Mouse (Mus musculus) liver, embryonic 16.5 days (tissue): ENCODE results near the gene Pde4dip. TPM values are rescaled to one million over a fixed set of nuclear protein-coding genes. Genes with fewer than 3 reads are reported as not detected.

Source experiments
- ATAC-seq: fragments of 200-750 bp; cut with Nextera tagmentation; 2 replicates; pipeline ENCODE4 v1.8.0; 2017; ENCODE audit warnings: low read depth, mild to moderate bottlenecking, moderate number of reproducible peaks, moderate library complexity
- H3K27ac ChIP-seq: fragments of 300-500 bp; sonication (generic); 2 replicates; pipeline ENCODE4 v1.5.1; 2014; ENCODE audit warnings: mild to moderate bottlenecking, low read length
- H3K27me3 ChIP-seq: fragments of 300-500 bp; sonication (generic); 2 replicates; pipeline ENCODE4 v1.6.1; 2014; ENCODE audit warnings: low read depth, low read length, mixed read lengths; ENCODE audit not compliant: control insufficient read depth, insufficient read depth
- H3K36me3 ChIP-seq: fragments of 300-500 bp; sonication (generic); 2 replicates; pipeline ENCODE4 v1.6.1; 2014; ENCODE audit warnings: mild to moderate bottlenecking; ENCODE audit not compliant: control insufficient read depth, insufficient read depth
- H3K4me1 ChIP-seq: fragments of 300-500 bp; sonication (generic); 2 replicates; pipeline ENCODE4 v1.6.1; 2014; ENCODE audit warnings: low read depth, low read length, mixed read lengths; ENCODE audit not compliant: control insufficient read depth
- H3K4me2 ChIP-seq: fragments of 300-500 bp; sonication (generic); 2 replicates; pipeline ENCODE4 v1.6.1; 2014; ENCODE audit warnings: low read depth, low read length, mixed read lengths
- H3K4me3 ChIP-seq: fragments of 300-500 bp; sonication (generic); 2 replicates; pipeline ENCODE4 v1.5.1; 2014; ENCODE audit warnings: low read depth, mild to moderate bottlenecking, low read length
- H3K9ac ChIP-seq: fragments of 300-500 bp; sonication (generic); 2 replicates; pipeline ENCODE4 v1.6.1; 2014; ENCODE audit warnings: low read depth, low read length
- H3K9me3 ChIP-seq: fragments of 300-500 bp; sonication (generic); replicated peaks from 2 replicates; pipeline ENCODE4 v1.6.1; 2016; ENCODE audit warnings: low read length; ENCODE audit not compliant: control insufficient read depth
- WGBS: fragments of 180-500 bp; shearing (Covaris S2); extraction: QIAGEN DNeasy Blood & Tissue Kit; methylation state at CpG from one replicate; pipeline ENCODE4 v1.1.7; 2014; ENCODE audit not compliant: insufficient replicate concordance; 5-methylcytosine and 5-hydroxymethylcytosine counted together
- polyA plus RNA-seq: library from polyadenylated mRNA; unstranded; fragments of >200 nt; fragmentation: Nextera tagmentation; extraction: Ambion mirVana; gene quantifications from 2 replicates; pipeline ENCODE4 v1.2.1, GENCODE M21; 2015

The Pde4dip gene
- polyA plus RNA-seq, 1 experiment from 2014 or later = 14.2 TPM

DNA sequence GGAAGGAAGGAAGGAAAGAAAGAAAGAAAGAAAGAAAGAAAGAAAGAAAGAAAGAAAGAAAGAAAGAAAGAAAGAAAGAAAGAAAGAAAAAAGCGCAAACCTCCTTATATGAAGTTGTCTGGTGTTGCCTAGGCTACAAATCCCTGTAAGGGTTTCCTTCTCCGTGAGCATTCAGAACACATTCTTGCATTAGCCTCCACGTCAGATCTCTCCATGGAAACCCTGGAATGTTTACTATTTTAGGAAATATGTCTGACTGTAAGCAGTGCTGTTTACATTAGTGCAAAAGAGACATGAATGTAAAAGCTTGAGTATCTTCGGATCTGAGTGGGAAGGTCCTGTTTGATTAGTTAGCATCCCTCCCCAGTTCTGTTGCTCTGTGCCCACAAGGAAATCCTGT is 112.3 kb downstream of the Pde4dip start:
- WGBS = 41% methylated on average over 4 of the region's 4 CpGs

DNA sequence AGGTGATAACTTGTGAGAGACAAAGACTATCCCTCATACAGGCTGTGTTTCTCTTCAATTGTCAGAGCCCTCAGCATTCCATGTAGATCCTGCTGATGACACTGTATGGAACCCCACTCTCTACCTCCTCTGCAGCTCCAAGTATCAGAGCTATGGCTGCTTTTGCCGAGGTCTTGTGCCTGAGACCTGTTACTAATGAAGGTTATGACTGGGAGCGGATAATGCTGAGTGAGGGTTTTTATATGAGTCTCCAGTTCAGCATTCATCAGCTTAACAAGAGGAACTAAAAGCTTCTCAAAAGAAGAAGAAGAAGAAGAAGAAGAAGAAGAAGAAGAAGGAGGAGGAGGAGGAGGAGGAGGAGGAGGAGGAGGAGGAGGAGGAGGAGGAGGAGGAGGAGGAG is 112.8 kb downstream of the Pde4dip start:
- Histone ChIP-seq H3K27me3 (no peaks in the 10 kb centered on the region), H3K4me2 (no peak overlapping the region), H3K27ac (no peak overlapping the region), H3K36me3 (no peaks in the 10 kb centered on the region), H3K9me3 (no peaks in the 10 kb centered on the region), H3K4me3 (no peak overlapping the region), H3K9ac (no peak overlapping the region), H3K4me1 (no peaks in the 10 kb centered on the region)
- 56% methylated on average over 2 of the region's 2 CpGs for WGBS
- no peak for ATAC-seq

More for the DNA sequence above, 112.3 kb downstream of the Pde4dip start:
- no peak overlapping the region for H3K4me3 ChIP-seq
- no peak overlapping the region for H3K9ac ChIP-seq
- H3K4me1 ChIP-seq = no peaks in the 10 kb centered on the region
- no peak for ATAC-seq
- no peaks in the 10 kb centered on the region for H3K36me3 ChIP-seq
- no peaks in the 10 kb centered on the region for H3K9me3 ChIP-seq
- no peaks in the 10 kb centered on the region for H3K27me3 ChIP-seq
- no peak overlapping the region for H3K4me2 ChIP-seq
- H3K27ac ChIP-seq = no peak overlapping the region

DNA sequence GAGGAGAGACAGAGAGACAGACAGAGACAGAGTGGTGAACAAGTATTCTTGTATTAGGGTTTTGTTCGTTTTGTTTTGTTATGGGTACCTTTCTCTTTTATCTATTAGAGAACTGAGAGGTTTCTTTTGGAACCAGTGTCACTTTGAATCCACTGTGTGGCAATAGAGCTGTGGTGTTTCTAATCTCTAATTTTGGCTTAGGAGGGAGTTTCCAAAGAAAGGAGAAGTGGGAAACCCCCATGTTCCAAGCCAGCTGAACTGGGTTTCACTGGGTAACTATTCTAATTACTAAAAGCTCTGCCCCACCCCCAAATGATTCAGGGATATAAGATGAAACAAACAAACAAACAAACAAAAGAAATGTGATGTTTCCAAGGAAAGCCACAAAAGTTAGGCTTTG is 113.6 kb downstream of the Pde4dip start:
- Histone ChIP-seq H3K27ac (no peak overlapping the region), H3K9ac (no peak overlapping the region), H3K27me3 (no peaks in the 10 kb centered on the region), H3K36me3 (no peaks in the 10 kb centered on the region), H3K4me2 (no peak overlapping the region), H3K4me1 (no peaks in the 10 kb centered on the region), H3K9me3 (no peaks in the 10 kb centered on the region), H3K4me3 (no peak overlapping the region)
- 21% methylated on average over 1 of the region's 1 CpGs for WGBS
- ATAC-seq = no peak

DNA sequence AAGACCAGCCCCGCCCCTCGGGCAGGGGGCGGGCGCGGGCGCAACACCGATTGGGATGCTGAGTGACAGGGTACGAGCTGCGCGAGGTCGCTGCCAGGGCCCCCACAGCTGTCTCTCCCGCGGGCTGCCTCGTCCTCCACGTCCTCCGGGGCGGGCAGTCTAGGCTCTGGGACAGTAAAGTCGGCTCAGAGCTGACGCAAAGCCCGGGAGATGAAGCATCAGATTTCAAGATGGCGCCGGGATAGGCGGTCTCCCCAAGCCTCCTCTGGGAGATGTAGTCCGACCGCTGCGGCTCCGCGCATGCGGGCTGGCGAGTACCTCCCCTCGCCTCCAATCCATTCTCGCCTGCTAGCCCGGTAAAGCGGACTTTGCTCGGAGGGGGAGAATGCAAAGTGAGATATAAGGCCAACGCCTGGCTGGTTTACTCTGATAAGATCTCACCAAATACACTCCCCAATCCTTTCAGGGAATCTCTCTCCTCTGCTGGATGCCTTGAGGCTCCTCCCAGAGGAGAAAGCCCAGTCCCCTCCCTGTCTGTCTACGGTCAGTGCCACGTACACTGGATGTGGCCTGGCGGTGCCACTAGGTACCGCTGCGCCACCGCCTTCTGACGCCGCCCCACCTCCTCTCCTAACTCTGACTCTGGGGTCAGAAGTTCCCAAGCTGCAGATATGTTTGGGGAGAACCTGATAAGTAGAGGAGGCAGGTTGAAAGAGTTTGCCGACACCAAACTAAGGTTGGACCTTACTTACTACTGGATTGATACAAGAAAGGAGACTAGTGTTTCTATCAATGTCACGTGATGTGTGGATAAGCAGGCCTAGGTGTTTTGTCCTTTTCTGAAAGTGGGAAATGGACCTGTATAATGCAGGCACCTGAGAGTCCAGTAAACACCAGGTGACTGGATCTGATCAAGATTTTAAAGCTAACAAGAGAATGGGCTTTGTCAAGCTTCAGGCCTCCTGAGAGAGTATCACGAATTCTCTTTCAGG is 120.4 kb downstream of the Pde4dip start:
- peak overlapping the region; percentile 70 for H3K27ac ChIP-seq
- no peaks in the 10 kb centered on the region for H3K9me3 ChIP-seq
- ATAC-seq = peak; percentile 92
- H3K4me2 ChIP-seq = peak overlapping the region; percentile 79
- H3K4me3 ChIP-seq = peak overlapping the region; percentile 64
- 2% methylated on average over 47 of the region's 47 CpGs for WGBS
- H3K36me3 ChIP-seq = no peaks in the 10 kb centered on the region
- no peaks in the 10 kb centered on the region; the same call in 1 of the 2 replicates for H3K4me1 ChIP-seq
- peaks cover 17% of the 10 kb centered on the region for H3K27me3 ChIP-seq
- peak overlapping the region; percentile 63 for H3K9ac ChIP-seq

DNA sequence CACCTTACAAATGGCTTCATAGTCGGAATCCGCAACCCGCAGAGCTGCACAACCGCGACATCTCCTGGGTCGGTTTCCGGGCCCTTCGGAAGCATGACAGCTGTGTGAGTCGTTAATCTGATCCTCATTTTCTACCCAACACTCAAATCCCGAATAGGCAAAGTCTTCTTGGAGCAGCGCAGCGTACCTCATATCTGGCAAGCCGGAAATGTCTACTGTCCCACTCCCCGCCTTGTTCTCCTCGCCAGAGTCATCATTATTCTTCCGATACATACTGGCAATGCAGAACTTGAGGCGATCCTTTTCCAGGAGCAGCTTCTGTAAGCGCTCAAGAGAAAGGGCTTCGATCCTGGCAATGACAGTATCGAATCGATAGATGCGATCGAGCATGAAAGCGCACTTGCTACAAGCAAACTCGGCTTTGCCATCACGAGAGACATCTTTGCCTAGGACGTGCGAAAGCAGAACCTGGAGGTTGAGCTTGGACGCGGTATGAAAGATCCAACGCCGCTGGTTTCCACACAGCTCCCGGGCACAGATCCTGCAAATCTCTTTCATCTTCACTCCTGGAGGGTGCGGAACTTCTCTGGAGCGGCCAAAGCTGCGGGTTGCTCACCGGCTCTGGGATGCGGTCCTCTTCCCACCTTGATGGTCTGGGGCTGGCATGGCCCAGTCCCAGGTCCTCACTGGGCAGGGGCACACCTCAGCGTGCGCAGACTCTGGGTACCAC is 121.3 kb downstream of the Pde4dip start:
- Histone ChIP-seq H3K9me3 (no peaks in the 10 kb centered on the region), H3K4me3 (peak overlapping the region; percentile 64), H3K27me3 (peaks cover 17% of the 10 kb centered on the region), H3K27ac (peak overlapping the region; percentile 70), H3K9ac (peak overlapping the region; percentile 63), H3K4me2 (peak overlapping the region; percentile 79), H3K36me3 (no peaks in the 10 kb centered on the region), H3K4me1 (peaks cover 2% of the 10 kb centered on the region)
- peak; percentile 3; the same call in 1 of the 2 replicates for ATAC-seq
- 5% methylated on average over 40 of the region's 40 CpGs for WGBS

DNA sequence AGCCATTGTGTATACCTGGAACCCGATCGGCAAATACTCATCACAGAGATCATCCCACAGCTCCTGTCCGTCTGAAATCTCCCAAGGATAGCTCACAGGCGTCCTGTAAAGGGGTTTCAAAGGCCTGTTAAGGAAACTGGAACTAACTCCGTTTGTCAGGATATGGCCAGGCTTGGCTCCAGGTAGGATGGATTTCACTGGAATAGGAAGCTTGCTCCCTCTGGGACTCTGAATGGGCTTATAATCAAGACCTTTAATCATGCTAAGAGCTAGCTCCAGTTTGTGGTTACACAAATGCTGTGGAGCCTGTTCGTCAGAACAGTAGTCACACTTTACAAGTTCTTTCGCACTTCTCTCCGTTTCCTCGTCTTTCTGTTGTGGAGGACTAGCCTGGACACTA is 122.0 kb downstream of the Pde4dip start:
- Histone ChIP-seq H3K36me3 (no peaks in the 10 kb centered on the region), H3K4me3 (peak overlapping the region; percentile 64), H3K9me3 (no peaks in the 10 kb centered on the region), H3K27ac (no peak overlapping the region), H3K4me2 (peak overlapping the region; percentile 79), H3K4me1 (peaks cover 2% of the 10 kb centered on the region), H3K9ac (peak overlapping the region; percentile 63; the same call in 1 of the 2 replicates), H3K27me3 (peaks cover 17% of the 10 kb centered on the region)
- WGBS = 49% methylated on average over 9 of the region's 9 CpGs
- ATAC-seq = no peak

DNA sequence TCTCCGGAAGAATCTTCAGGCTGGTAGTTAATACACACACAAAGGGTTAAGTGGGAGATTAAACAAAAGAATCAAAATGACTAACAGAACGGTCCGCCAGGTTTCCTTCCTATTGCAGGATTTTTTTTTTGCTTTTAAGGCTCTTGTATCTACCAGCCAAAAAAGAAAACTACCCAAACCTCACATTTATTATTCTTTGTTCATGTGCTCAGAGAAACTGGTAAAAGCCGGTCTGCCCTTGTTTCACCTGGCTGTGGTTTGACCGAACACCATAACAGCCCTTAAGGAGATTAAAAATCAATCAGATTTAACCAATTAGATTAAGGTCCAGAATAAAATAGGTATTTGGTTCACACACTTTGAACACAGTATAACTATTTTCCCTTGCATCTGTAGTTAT is 124.4 kb downstream of the Pde4dip start:
- Histone ChIP-seq H3K27me3 (peaks cover 17% of the 10 kb centered on the region), H3K9me3 (no peaks in the 10 kb centered on the region), H3K4me2 (no peak overlapping the region), H3K36me3 (no peaks in the 10 kb centered on the region), H3K9ac (no peak overlapping the region), H3K4me3 (no peak overlapping the region), H3K4me1 (peaks cover 2% of the 10 kb centered on the region), H3K27ac (no peak overlapping the region)
- WGBS = 67% methylated on average over 5 of the region's 5 CpGs
- no peak for ATAC-seq

DNA sequence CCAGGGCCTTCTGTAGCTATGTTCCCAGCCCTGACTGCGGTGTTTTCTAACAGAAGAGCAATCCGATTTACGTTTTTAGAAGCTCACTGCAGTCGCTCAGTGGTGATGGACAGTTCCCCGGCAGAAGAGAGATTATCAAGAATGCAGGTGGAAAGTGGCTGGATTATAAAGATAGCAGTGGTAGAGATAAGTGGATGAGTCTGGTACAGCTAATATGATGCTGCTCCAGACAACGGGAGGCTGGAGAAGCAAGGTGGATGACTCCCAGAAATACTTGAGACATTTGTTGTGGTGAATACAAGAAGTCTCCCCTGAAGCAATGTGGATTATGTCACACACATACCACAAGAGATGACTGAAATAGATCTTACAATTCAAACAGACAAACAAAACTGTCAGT is 126.6 kb downstream of the Pde4dip start:
- Histone ChIP-seq H3K4me1 (peaks cover 2% of the 10 kb centered on the region), H3K27ac (no peak overlapping the region), H3K27me3 (peaks cover 8% of the 10 kb centered on the region), H3K9ac (no peak overlapping the region), H3K36me3 (no peaks in the 10 kb centered on the region), H3K4me3 (no peak overlapping the region), H3K4me2 (no peak overlapping the region), H3K9me3 (no peaks in the 10 kb centered on the region)
- 56% methylated on average over 6 of the region's 6 CpGs for WGBS
- no peak for ATAC-seq

DNA sequence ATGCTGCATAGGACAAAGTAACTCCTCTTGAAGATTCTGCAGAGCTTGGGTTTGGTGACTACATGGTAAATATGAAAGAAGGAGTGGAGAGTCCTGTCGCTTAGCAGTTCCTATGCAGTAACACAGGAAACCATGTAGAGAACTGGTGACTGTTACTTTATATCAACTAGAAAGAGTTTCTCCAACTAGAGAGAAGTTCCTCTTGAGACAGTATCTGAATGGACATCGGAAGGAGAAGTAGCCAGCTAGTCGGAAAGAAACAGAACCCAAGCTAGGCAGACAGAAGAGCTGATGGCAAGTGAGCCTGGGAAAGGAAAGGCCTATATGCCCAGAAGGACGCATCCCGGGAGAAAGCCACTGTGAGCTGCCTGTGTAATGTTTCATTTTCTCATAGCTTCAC is 127.3 kb downstream of the Pde4dip start:
- H3K36me3 ChIP-seq = no peaks in the 10 kb centered on the region
- H3K4me1 ChIP-seq = peaks cover 2% of the 10 kb centered on the region
- no peak overlapping the region for H3K4me2 ChIP-seq
- no peak overlapping the region for H3K9ac ChIP-seq
- no peak for ATAC-seq
- no peaks in the 10 kb centered on the region for H3K9me3 ChIP-seq
- H3K4me3 ChIP-seq = no peak overlapping the region
- no peak overlapping the region for H3K27ac ChIP-seq
- 53% methylated on average over 5 of the region's 5 CpGs for WGBS
- H3K27me3 ChIP-seq = no peaks in the 10 kb centered on the region; the same call in none of the 2 replicates
